Mouse (Mus musculus): ENCODE data around the gene Ubac2. TPM values are rescaled to one million over a fixed set of nuclear protein-coding genes. Genes with fewer than 3 reads are reported as not detected.
A peak's percentile ranks its signal among the peaks of the same experiment; 100 is the strongest.

Ubac2 gene
- polyA plus RNA-seq, 1 experiment from 2014 or later, result 43.2 TPM

DNA sequence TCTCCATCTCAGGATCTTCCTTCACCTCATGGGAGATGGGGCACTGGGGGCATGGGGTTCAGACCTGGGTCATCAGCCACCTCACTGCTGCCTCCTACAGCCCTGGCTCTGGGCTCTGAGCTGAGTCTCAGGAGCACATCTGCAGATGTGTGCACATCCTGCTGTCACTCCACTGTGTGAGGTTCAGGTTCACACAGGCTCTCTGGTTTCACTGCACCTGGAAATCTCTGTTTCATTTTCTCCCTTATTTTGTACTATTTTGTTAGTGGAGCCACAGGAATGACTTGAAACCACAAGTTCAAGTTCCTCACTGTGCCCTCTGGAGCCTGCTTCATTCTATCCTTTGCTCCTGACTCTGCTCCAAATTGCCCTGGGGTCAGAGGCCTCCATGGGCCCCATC lies 113.5 kb downstream of the Ubac2 start:
- H3K4me3 ChIP-seq (ENCODE audit: low read depth, low read length), result no peak overlapping the region
- H3K4me1 ChIP-seq (ENCODE audit: insufficient read depth, low read depth, low read length), result no peaks in the 10 kb centered on the region; the same call in 1 of the 2 replicates
- no peaks in the 10 kb centered on the region for H3K9me3 ChIP-seq (ENCODE audit: low read length)
- H3K36me3 ChIP-seq (ENCODE audit: insufficient read depth, low read length), result peaks cover 9% of the 10 kb centered on the region; the same call in 1 of the 2 replicates
- DNase-seq (ENCODE audit: low spot score) (no peak), ATAC-seq (no peak)
- H3K27me3 ChIP-seq (replicated peaks; ENCODE audit: insufficient read depth, low read length), result no peaks in the 10 kb centered on the region
- no peak overlapping the region for H3K9ac ChIP-seq (replicated peaks; ENCODE audit: low read depth)
- 0 out of 2 replicates have a peak, but pooled peaks have one; percentile 1 for TF ChIP-seq CTCF (IDR thresholded peaks at IDR 0.05)
- TF ChIP-seq EP300 (IDR thresholded peaks at IDR 0.05), result no peak
- H3K27ac ChIP-seq (ENCODE audit: low read length), result no peak overlapping the region
- H3K4me2 ChIP-seq (replicated peaks; ENCODE audit: low read depth, low read length), result no peak overlapping the region

DNA sequence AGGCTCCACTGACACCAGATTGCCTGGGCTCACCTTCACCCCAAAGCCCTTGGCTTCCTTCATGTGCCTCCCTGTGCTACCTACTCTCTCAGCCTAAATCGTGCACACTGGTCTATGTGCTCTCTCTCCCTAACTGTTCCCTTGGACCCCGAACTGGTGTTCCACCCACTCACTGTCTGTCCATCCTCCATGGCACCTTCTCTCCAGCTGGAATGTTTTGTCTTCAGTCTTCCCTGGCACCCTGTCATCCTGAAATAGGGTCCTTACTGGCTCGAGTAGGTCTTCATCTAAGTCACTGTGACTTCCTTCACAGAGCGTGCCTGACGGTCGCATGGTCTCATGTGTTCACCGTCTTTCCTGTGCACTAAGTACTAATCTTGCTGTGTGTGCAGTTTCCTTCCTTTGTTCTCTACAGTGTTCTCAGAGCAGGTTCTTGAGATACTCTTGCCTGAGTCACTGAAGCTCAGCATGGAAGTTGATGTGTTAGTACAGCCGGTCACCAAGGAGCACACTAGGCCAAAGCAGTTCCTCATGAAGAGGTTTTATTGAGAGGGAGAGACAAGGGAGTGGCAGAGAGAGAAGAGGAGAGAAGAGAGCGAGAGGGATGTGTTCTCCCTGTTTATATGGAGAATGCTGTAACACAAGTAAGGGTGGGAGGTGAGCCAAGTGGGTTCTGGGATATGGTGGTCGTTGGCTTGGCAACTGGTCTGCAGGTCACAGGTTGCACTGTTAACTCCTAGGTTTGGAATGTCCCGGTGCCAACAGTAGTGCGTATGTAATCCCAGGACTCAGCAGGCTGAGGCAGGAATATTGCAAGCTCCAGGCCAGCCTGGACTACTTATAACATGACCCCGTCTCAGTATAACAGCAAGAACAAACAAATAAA lies 114.2 kb downstream of the Ubac2 start:
- DNase-seq (ENCODE audit: low spot score), result peak; percentile 29
- Histone ChIP-seq H3K36me3 (ENCODE audit: insufficient read depth, low read length) (peaks cover 9% of the 10 kb centered on the region; the same call in 1 of the 2 replicates), H3K4me2 (replicated peaks; ENCODE audit: low read depth, low read length) (no peak overlapping the region), H3K9me3 (ENCODE audit: low read length) (no peaks in the 10 kb centered on the region), H3K4me1 (ENCODE audit: insufficient read depth, low read depth, low read length) (no peaks in the 10 kb centered on the region; the same call in 1 of the 2 replicates), H3K27me3 (replicated peaks; ENCODE audit: insufficient read depth, low read length) (no peaks in the 10 kb centered on the region), H3K9ac (replicated peaks; ENCODE audit: low read depth) (no peak overlapping the region), H3K27ac (ENCODE audit: low read length) (no peak overlapping the region), H3K4me3 (ENCODE audit: low read depth, low read length) (no peak overlapping the region)
- ATAC-seq, result peak; percentile 55
- no peak for TF ChIP-seq EP300 (IDR thresholded peaks at IDR 0.05)
- no peak for TF ChIP-seq CTCF (IDR thresholded peaks at IDR 0.05)
- WGBS, result 70% methylated on average over 13 of the region's 13 CpGs

DNA sequence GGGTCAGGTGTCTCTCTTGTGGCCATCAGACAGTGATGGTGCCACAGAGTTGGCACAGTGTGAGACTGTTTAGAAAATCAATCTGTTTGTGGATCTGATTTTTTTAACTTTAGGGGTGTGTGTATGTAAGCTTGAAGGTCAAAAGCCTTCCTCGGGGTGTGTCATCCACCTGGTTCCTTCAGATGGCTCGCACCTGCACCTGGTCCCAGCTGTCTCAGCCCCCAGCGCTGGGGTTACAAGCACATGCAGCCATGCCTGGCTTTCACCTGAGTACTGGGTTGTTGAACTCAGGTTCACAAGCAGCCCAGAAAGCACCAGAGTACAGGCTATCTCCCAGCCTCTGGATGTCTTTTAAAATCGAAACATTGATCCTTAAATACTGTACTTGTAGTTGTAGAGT lies 115.2 kb downstream of the Ubac2 start:
- no peak overlapping the region for H3K4me3 ChIP-seq (ENCODE audit: low read depth, low read length)
- H3K27ac ChIP-seq (ENCODE audit: low read length), result no peak overlapping the region
- no peaks in the 10 kb centered on the region; the same call in 1 of the 2 replicates for H3K4me1 ChIP-seq (ENCODE audit: insufficient read depth, low read depth, low read length)
- no peak overlapping the region for H3K9ac ChIP-seq (replicated peaks; ENCODE audit: low read depth)
- no peak overlapping the region for H3K4me2 ChIP-seq (replicated peaks; ENCODE audit: low read depth, low read length)
- H3K36me3 ChIP-seq (ENCODE audit: insufficient read depth, low read length), result peaks cover 9% of the 10 kb centered on the region; the same call in 1 of the 2 replicates
- 86% methylated on average over 4 of the region's 4 CpGs for WGBS
- ATAC-seq, result no peak
- H3K27me3 ChIP-seq (replicated peaks; ENCODE audit: insufficient read depth, low read length), result no peaks in the 10 kb centered on the region
- no peak for TF ChIP-seq EP300 (IDR thresholded peaks at IDR 0.05)
- TF ChIP-seq CTCF (IDR thresholded peaks at IDR 0.05), result no peak
- H3K9me3 ChIP-seq (ENCODE audit: low read length), result no peaks in the 10 kb centered on the region
- no peak for DNase-seq (ENCODE audit: low spot score)

DNA sequence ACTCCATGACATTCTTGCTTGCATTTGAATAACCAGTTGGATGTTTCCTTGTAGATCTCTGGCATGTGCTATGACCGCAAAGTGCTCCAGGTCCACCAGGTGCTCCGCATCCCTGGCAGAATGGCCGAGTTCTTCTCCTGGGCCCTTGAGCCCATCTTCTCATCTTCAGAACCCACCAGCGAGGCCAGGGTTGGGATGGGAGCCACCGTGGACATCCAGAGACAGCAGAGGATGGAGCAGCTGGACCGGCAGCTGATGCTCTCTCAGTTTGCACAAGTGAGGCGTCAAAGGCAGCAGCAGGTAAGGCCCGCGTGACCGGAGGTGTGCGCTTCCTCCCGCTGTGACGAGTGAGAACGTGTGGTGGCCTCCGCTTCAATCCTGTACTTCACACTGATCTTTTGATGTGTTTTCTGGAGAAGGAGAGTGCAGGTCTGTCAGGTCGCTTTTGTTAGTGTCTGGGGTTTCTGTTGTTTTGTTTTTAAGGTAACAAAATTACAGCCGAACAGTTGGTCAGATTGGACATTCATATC lies 115.8 kb downstream of the Ubac2 start:
- DNase-seq (ENCODE audit: low spot score), result no peak

DNA sequence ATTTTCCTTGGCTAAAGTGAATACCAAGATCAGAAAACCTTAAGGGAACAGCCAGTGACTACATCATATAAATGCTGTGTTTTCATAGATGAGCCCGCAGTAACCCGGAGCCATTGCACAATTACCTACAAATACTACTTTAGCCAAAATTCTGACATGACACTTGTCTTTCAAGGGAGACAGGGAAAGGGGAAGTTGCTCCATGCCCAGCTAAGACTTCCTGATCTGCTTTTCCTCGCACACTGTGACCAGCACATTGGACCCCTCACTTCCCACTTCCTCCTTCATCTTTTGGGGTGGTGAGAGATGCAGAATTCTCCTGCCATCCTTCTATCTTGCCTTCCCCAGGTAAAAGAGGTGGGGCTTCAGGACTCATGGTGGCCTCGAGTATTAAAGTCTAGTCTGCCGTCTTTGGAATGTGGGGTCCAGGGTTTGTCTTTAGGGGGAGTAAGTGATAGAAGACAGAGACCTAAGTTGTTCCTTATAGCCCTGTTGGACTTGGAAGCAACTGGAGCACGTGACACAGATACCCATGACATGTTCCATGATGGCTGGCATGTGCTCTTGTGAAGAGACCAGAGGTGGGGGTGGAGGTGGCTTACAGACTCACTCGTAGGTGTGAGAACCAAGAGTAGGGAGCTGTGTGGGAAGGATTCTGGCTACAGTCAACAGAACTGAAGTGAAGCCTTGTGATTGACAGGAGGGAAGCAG lies 116.6 kb downstream of the Ubac2 start:
- Histone ChIP-seq H3K9ac (replicated peaks; ENCODE audit: low read depth) (no peak overlapping the region), H3K27ac (ENCODE audit: low read length) (no peak overlapping the region), H3K4me3 (ENCODE audit: low read depth, low read length) (no peak overlapping the region), H3K4me1 (ENCODE audit: insufficient read depth, low read depth, low read length) (no peaks in the 10 kb centered on the region; the same call in 1 of the 2 replicates), H3K27me3 (replicated peaks; ENCODE audit: insufficient read depth, low read length) (no peaks in the 10 kb centered on the region), H3K4me2 (replicated peaks; ENCODE audit: low read depth, low read length) (no peak overlapping the region), H3K9me3 (ENCODE audit: low read length) (no peaks in the 10 kb centered on the region), H3K36me3 (ENCODE audit: insufficient read depth, low read length) (peaks cover 9% of the 10 kb centered on the region; the same call in 1 of the 2 replicates)
- DNase-seq (ENCODE audit: low spot score) (peak; percentile 44), ATAC-seq (no peak)
- TF ChIP-seq EP300 (IDR thresholded peaks at IDR 0.05) (no peak), CTCF (IDR thresholded peaks at IDR 0.05) (no peak)
- 85% methylated on average over 7 of the region's 7 CpGs for WGBS

More for the DNA sequence above, 115.8 kb downstream of the Ubac2 start:
- Histone ChIP-seq H3K4me2 (replicated peaks; ENCODE audit: low read depth, low read length) (no peak overlapping the region), H3K9ac (replicated peaks; ENCODE audit: low read depth) (no peak overlapping the region), H3K36me3 (ENCODE audit: insufficient read depth, low read length) (peaks cover 9% of the 10 kb centered on the region; the same call in 1 of the 2 replicates), H3K4me3 (ENCODE audit: low read depth, low read length) (no peak overlapping the region), H3K4me1 (ENCODE audit: insufficient read depth, low read depth, low read length) (no peaks in the 10 kb centered on the region; the same call in 1 of the 2 replicates), H3K27me3 (replicated peaks; ENCODE audit: insufficient read depth, low read length) (no peaks in the 10 kb centered on the region), H3K9me3 (ENCODE audit: low read length) (no peaks in the 10 kb centered on the region), H3K27ac (ENCODE audit: low read length) (no peak overlapping the region)
- ATAC-seq, result no peak
- WGBS, result 90% methylated on average over 17 of the region's 17 CpGs
- TF ChIP-seq EP300 (IDR thresholded peaks at IDR 0.05) (no peak), CTCF (IDR thresholded peaks at IDR 0.05) (no peak)

DNA sequence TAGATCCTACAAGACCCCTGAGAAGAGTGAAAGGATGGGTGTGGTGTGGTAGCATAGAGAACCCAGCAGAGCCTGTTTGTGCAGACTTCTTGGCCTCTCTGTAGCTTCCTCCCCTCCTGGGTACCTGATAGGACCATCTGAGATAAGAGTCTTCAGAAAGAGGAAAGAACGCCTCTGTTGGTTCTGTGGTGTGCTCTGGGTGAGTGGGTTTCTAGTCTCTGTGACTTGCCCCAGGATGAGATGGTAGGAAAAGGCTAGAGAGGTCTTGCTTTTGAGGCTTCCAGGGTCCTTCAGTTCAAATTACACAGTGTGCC lies 117.1 kb downstream of the Ubac2 start:
- H3K36me3 ChIP-seq (ENCODE audit: insufficient read depth, low read length), result peaks cover 9% of the 10 kb centered on the region; the same call in 1 of the 2 replicates
- H3K9ac ChIP-seq (replicated peaks; ENCODE audit: low read depth), result no peak overlapping the region
- no peaks in the 10 kb centered on the region; the same call in 1 of the 2 replicates for H3K4me1 ChIP-seq (ENCODE audit: insufficient read depth, low read depth, low read length)
- DNase-seq (ENCODE audit: low spot score) (no peak), ATAC-seq (no peak)
- H3K4me2 ChIP-seq (replicated peaks; ENCODE audit: low read depth, low read length), result no peak overlapping the region
- TF ChIP-seq CTCF (IDR thresholded peaks at IDR 0.05) (no peak), EP300 (IDR thresholded peaks at IDR 0.05) (no peak)
- WGBS, result 70% methylated on average over 1 of the region's 1 CpGs
- no peaks in the 10 kb centered on the region for H3K27me3 ChIP-seq (replicated peaks; ENCODE audit: insufficient read depth, low read length)
- H3K27ac ChIP-seq (ENCODE audit: low read length), result no peak overlapping the region
- no peaks in the 10 kb centered on the region for H3K9me3 ChIP-seq (ENCODE audit: low read length)
- no peak overlapping the region for H3K4me3 ChIP-seq (ENCODE audit: low read depth, low read length)

All from lung, postnatal 0 days (tissue).